Mouse (Mus musculus) bone marrow, adult 2 months (tissue): ENCODE measurements around the gene Pipox. TPM values are rescaled to one million over a fixed set of nuclear protein-coding genes. Genes with fewer than 3 reads are reported as not detected.

ENCODE experiments used
- H3K27ac ChIP-seq: fragments of 200-500 bp; 2 replicates; pipeline ENCODE4 v1.5.1; 2012; ENCODE audit warnings: low read depth, mild to moderate bottlenecking, control low read depth, inconsistent platforms, low read length; ENCODE audit not compliant: control insufficient read depth, poor library complexity, insufficient read depth
- H3K4me1 ChIP-seq: fragments of 200-500 bp; 2 replicates; pipeline ENCODE4 v1.6.1; 2011; ENCODE audit warnings: low read length; ENCODE audit not compliant: control insufficient read depth, insufficient read depth
- H3K4me3 ChIP-seq: fragments of 200-500 bp; replicated peaks from 2 replicates; pipeline ENCODE3; 2011; ENCODE audit warnings: mild to moderate bottlenecking, low read depth, low read length, control low read depth; ENCODE audit not compliant: control insufficient read depth
- CTCF ChIP-seq: fragments of 200-500 bp; IDR thresholded peaks from 2 replicates; pipeline ENCODE4 v1.5.1; 2011; ENCODE audit warnings: low read length, control low read depth; ENCODE audit not compliant: control insufficient read depth, insufficient read depth
- POLR2A ChIP-seq: fragments of 200-500 bp; IDR thresholded peaks from 2 replicates; pipeline ENCODE4 v1.6.1; 2011; ENCODE audit warnings: low read depth, mild to moderate bottlenecking, control low read depth, low read length, borderline replicate concordance; ENCODE audit not compliant: control insufficient read depth
- WGBS: fragments of 180-500 bp; shearing (Covaris S2); methylation state at CpG from one replicate; pipeline ENCODE4 v1.1.7; 2018; 5-methylcytosine and 5-hydroxymethylcytosine counted together
- polyA plus RNA-seq: library from polyadenylated mRNA; stranded (reverse); fragments of >200 nt; gene quantifications from 2 replicates; pipeline ENCODE4 v1.2.4, GENCODE M21; 2011; ENCODE audit warnings: low replicate concordance; ENCODE audit not compliant: missing spikeins, insufficient read depth, insufficient read length

Pipox gene
- 2.8 and 3.8 TPM in 2 replicates for polyA plus RNA-seq

DNA sequence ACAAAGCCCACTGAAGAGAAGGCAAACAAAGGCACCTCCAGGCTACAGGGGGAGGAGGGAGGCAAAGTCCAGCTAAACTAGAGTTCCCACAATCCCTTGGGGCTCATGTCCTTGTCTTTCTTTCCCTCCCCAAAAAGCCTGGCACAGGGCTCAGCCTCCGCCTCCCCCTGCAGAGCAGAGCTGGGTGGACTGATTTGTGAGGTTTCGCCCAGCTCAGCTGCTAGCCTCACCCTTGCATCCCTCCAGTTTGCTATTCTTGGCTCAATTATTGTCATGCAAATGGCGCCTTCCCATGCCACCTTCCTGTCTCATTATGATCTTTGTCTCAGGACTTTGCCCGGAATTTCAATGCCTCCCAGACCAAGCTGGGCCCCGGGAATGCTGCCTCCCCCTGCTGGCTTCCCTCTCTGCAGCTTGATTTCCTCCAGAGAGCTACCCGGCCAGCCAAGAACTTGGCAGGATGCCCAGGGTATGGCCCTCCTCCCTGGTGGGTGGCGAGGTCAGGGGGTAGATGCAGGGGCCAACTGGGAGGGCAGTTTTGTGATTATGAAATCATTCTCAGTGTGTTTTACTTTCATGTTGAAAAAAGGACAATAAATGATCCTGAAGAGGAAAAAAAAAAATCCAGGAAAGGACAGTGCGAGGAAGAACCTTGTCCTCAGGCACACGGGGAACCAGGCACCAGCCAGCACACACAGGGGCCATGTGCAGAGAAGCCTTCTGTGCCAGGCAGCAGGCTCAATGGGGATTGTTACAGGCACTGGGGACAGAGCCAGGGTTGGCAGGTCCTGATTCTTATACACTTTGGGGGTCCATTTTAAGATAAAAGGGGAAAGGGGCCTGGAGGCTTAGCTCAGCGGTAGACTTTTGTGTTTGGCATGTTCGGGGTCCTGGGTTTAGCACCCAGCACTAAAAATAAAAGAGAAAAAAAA is at the start of gene Pipox:
Gene Pipox, minus strand, starts transcription at position 310 of the 932 bp plus-strand sequence.
- TF ChIP-seq CTCF (no peak), POLR2A (no peak)
- H3K27ac ChIP-seq: no peak within 1 kb of the TSS
- H3K4me3 ChIP-seq: no peak within 1 kb of the TSS
- 22% methylated on average over 11 of the region's 11 CpGs for WGBS
- no peaks in the 10 kb centered on the region; the same call in 1 of the 2 replicates for H3K4me1 ChIP-seq

DNA sequence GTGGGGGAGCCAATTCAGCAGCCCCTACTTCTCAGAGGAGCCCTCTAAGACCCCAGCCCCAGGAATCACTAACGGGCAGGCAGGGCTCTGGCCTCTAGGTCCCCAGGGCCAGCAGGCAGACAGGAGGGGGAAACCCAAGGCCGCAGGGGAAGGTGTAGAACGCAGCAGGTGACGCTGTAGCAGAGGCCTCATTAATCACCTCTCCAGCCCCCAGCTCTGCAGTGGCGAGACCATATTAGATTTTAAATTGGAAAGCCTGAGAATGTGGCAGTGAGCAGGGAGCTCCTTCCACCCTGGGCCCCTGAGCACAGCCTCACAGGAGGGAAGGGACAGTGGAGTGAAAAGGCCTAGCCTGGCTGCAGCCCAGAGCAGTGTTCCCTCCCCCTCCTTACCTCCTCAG is 48.3 kb upstream of the Pipox start:
- TF ChIP-seq POLR2A (no peak), CTCF (no peak)
- Histone ChIP-seq H3K4me1 (no peaks in the 10 kb centered on the region), H3K4me3 (no peak overlapping the region), H3K27ac (no peak overlapping the region)
- 48% methylated on average over 5 of the region's 5 CpGs for WGBS

DNA sequence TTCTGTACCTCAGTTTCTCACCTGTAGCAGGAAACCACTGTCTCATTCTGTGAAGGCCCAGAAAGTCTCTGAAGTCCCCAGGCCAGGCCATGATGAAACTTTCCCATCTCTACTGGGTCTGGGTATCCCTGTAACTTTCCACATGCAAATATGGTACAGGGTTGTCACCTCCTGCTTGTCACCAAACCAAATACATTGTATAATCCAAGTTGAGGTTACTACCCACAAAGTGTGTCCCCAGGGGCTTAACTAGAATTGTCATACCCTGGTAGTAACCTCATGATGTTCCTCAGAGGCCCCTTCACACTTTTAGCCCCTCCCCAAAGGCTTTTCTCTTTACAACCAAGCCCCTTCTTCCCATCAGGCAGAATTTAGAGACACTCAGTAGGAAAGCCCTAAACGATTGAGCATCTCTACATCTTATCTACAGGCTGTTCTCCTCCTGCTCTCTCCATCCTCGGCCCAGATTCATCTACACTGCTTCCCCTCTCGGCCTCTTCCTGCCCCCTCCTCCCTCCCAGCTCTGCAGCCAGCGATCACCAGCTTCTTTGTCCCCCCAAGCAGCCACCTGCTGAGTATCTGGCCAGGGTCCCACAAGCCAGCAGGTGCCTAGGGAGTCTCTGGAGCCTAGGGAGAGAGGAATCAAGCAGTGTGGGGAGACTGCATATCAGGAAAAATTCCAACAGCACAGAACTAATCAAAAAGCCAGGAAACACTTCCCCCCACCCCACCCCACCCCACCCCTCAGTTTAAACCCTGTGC is 43.9 kb upstream of the Pipox start:
- TF ChIP-seq POLR2A (no peak), CTCF (no peak)
- no peaks in the 10 kb centered on the region for H3K4me1 ChIP-seq
- H3K4me3 ChIP-seq: no peak overlapping the region
- H3K27ac ChIP-seq: no peak overlapping the region
- 17% methylated on average over 4 of the region's 4 CpGs for WGBS

DNA sequence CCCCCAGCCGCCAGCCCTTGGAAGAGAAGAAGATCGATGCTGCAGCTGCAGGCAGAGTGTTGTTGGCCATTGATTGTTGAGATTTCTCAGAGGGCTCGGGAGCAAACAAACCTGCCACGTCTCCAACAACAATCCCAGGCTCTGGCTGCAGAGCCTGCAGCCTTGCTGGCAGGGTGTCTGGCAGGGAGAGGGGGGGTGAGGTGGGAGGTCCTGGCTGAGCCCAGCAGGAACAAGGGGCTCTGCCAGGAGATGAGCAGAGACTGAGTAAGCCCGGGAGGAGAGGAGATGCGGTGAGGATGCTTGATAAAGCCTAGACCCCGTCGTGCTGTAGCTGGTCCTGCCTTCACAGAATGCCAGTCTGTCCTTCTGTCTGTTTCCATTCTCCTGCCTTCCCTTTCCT is 43.0 kb upstream of the Pipox start:
- Histone ChIP-seq H3K4me1 (no peaks in the 10 kb centered on the region), H3K27ac (no peak overlapping the region), H3K4me3 (no peak overlapping the region)
- TF ChIP-seq POLR2A (no peak), CTCF (no peak)
- WGBS: 20% methylated on average over 8 of the region's 8 CpGs

DNA sequence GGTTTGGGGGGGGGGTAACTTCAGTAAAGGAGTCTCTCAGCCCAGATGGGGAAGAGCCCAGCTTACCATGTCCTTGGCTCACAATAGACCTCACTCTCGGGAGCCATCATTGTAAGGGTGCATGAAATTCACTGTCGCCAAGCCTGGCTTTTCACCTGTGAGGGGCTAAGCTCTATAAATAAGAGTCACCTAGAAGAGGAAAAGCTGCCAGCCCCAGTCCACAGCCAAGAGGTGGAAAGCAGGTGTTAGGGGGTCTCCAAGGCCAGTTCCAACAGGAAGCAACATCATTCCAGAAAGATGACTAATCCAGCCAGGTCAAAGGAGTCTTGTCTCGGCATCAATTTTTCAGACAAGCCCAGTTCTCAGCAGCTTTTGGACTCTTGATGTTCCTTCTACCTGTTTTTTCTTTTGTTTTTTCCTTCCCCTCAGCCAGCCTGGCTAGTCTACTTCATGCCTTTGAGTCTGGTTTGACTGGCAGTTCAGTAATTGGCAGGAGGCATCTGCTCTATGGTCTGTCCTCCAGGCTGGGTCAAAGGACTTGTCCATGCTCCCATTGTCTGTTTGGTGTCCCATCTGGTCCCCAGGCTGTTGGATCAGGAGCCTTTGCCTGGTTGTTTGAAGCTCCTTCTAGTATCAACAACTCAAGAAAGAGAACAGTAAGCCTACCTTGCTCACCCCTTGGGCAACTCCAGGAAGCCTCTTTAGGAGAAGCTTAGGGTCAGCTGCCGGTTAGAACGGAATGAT is 40.8 kb upstream of the Pipox start:
- TF ChIP-seq POLR2A: no peak
- TF ChIP-seq CTCF: no peak
- Histone ChIP-seq H3K4me3 (no peak overlapping the region), H3K27ac (no peak overlapping the region), H3K4me1 (no peaks in the 10 kb centered on the region)
- WGBS: 58% methylated on average over 5 of the region's 5 CpGs

DNA sequence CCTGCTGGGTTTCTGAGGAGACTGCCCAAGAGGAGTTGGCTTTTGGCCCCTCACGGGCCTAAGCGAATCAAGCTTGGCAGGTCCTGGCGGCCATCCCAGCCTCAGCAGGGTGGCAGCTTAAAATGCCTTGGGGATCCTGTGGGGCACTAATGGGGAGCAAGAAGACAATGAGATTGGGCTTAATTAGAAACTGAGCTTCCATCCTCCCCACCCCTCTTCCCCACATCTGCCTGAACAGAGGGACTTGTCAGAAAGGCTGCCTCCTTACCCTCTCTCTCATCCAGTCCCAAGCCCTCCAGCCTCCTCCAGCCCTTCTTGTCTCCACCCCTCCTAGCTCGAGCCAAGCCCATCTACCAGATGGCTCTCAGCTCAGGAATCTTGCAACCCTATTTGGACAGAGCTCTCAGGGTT is 40.2 kb upstream of the Pipox start:
- H3K27ac ChIP-seq: no peak overlapping the region
- no peak for TF ChIP-seq POLR2A
- TF ChIP-seq CTCF: no peak
- 15% methylated on average over 4 of the region's 4 CpGs for WGBS

DNA sequence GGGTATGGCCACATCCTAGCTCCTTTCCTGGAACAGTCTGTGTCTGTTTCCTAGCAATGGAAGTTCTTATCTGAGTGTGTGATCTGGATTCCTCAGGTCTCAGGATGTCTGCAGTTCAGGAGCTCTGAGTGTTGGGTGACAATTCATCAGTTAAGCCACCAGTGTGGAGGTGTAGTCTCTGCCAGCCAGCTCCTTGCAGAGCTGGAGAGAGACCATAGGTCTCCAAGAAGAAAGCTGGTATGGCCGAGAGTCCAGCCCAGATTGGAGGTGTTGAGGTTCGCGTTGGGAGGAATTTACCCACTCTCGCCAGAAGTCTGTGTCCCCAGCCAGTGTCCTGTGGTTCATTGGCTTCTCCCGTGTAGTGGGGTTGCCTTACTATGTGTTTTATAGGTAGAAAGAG is 38.7 kb upstream of the Pipox start:
- Histone ChIP-seq H3K4me3 (no peak overlapping the region), H3K4me1 (no peaks in the 10 kb centered on the region), H3K27ac (no peak overlapping the region)
- 29% methylated on average over 5 of the region's 5 CpGs for WGBS
- no peak for TF ChIP-seq CTCF
- TF ChIP-seq POLR2A: no peak

More for the DNA sequence above, 40.2 kb upstream of the Pipox start:
- no peaks in the 10 kb centered on the region for H3K4me1 ChIP-seq
- no peak overlapping the region for H3K4me3 ChIP-seq
